Mouse (Mus musculus) small intestine, adult 10 weeks (tissue): ENCODE data around the gene Sebox. TPM values are rescaled to one million over a fixed set of nuclear protein-coding genes. Genes with fewer than 3 reads are reported as not detected.

Source experiments
- polyA plus RNA-seq: library from polyadenylated mRNA; stranded (reverse); fragments of 350-450 nt; fragmentation: Illumina TruSeq; extraction: RNeasy Lipid Tissue Mini Kit (QIAGEN cat#74804); gene quantifications from one replicate; pipeline ENCODE4 v1.2.3, GENCODE M21; 2014; ENCODE audit warnings: low replicate concordance

The Sebox gene
- polyA plus RNA-seq: not detected

DNA sequence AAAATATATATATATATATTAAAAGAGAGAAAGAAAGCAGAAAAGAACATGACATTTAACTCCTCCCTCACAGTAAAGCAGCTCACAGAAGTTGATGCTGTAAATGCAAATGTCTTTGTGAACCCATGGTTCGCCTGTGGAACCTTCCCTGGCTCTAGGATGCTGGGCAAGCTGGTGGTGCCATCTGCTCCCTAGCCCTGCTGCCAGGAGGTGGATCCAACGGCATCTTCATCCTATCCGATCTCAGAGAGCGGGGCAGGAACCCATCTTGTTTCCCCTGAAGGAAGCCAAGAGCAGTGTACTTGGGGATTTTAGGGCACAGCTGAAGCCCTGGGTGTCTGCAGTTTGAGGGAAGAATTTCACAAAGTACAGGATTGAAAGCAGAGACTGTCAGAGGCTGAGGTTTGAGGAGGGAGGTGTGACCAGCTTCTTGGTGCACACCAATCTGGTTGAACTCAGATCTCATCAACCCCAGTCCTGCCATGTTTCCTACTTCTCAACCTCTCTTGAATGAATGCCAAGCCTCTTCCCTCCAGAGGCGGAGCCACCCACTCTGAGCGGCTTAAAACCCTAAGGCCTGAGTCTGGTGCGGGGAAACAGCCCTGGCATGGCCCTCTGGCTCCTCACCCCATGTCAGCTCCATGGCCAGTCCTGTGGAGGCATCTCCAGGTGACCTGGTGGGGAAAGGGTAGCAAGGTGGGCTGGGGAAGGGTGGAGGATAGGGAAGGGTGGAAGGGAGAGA lies at the start of gene Sebox:
Sebox (plus strand) TSS at position 539 of the 742 bp plus-strand sequence.

DNA sequence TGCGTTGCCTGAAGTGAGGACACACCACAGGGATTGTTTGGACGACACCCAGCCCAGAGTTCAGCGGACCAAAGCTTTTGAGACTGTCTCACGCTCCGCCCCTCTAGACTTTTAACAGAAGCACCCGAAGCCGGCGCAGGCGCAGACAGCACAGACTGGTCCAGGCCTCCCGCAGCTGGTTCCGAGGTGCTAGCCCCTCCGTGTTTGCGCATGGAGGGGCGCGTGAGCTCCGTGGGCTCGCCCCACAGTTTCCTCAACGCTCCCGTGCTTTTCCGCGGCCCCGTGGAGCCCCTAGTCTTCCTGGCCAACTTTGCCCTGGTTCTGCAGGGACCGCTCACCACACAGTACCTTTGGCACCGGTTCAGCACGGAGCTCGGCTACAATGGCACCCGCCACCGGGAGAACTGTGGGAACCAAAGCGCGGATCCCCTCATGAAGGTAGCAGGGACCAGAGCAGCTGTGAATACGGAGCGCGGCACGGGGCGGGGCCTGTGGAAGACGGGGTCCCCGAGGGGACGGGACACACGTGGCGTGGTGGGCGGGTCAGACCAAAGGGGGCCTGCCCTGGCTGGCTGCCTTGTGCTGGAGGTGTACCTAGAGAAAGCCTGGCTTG lies 37.6 kb upstream of the Sebox start, which contains the start of gene Slc46a1:
Slc46a1 (plus strand) TSS at position 130 of the 613 bp plus-strand sequence.

GRCm38 (mm10) chr11:78497544-78498522 lies 5.4 kb upstream of the Sebox start, which contains the start of gene Sarm1:
Sarm1 (minus strand) TSS chr11:78497754.

DNA sequence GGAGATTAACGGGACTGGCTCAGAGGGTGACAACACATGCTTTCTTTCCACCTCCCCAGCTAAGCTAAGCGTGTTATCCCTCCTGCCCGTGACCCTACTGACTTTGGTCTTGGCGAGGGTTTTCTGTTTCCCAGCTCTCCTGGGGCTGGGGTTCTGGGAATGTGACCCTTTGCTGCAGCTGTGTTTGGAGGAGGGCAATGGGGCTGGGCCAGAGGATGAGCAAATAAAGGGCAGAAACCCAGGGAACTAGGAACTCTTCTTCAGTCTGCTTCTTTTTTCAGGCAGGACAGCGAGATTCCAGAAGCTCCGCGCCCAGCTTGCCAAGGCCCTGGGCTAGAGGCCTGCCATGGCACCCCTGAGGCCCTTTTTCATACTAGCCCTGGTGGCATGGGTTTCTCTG lies 4.2 kb upstream of the Sebox start, which contains the start of gene Vtn:
Vtn (plus strand) TSS at position 88 of the 400 bp plus-strand sequence.

DNA sequence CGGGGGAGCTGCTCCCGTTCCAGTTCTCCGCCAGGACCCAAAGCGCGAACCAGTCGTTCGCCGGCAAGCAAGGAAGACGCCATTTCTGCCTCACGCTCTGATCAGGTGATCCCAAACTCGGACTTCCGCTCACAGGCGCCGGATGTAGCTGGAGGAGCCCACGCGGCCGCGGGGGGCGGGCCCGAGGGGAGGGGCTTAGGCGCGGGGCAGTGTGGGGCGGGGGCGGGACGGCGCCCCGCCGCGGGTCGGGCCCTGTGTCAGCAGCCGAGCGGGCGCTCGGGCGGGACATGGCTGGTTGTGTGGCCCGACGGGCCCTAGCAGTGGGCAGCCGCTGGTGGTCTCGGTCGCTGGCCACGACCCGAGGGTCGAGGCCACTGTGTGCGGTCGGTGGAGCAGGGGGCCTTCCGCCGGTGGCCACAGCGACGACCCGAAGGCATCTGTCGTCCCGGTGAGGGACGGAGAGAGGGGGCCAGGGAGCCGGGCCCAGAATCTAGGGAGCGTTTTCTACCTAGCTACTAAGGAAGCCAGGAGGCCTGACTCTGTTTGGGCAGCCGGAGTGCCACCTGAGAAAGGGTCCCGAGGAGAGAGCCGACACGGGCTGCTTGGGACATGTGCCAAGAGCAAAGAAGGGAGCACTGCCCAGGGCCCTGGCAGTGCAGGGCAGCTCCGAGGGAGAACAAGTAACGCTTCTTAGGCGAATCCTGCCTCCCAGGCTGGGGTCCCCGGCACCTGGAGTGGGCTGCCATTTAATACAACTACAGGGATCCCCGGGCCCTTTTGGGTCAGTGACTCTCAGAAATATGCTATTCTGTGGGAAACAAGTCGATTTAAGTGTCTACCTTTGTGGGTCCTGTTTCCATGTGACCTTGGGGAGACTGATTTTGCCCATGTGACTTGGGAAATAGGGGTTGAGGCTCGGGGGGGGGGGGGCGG lies 9.0 kb downstream of the Sebox start, which contains the start of the genes Tmem199 and Poldip2:
Tmem199 (minus strand) TSS at position 148 of the 933 bp plus-strand sequence.
Poldip2 (plus strand) TSS at position 169 of the 933 bp plus-strand sequence.

GRCm38 (mm10) chr11:78536080-78536689 lies 32.9 kb downstream of the Sebox start, which contains the start of the genes Tnfaip1 and Ift20:
Tnfaip1 (minus strand) TSS chr11:78536332.
Ift20 (plus strand) TSS chr11:78536361.

GRCm38 (mm10) chr11:78550168-78551058 lies 47.2 kb downstream of the Sebox start, which contains the start of gene Tmem97:
Tmem97 (minus strand) TSS chr11:78550777.

Other genes starting within 250 kb of the Sebox start
- 55.5 TPM for gene 2610507B11Rik, start 241.7 kb upstream of the Sebox start, polyA plus RNA-seq
- 1.5 TPM for gene BC030499, start 212.6 kb upstream of the Sebox start, polyA plus RNA-seq
- gene Spag5, start 201.9 kb upstream of the Sebox start, polyA plus RNA-seq: 8.9 TPM
- 3.8 TPM for gene Aldoc, start 180.5 kb upstream of the Sebox start, polyA plus RNA-seq
- 1.9 TPM for gene Pigs, start 175.0 kb upstream of the Sebox start, polyA plus RNA-seq
- not detected for gene Unc119, start 160.0 kb upstream of the Sebox start, polyA plus RNA-seq
- not detected for gene Foxn1, start 116.9 kb upstream of the Sebox start, polyA plus RNA-seq
- 6.7 TPM for gene Slc13a2, start 81.2 kb upstream of the Sebox start, polyA plus RNA-seq
- 8.8 TPM for gene Slc46a1, start 37.8 kb upstream of the Sebox start, polyA plus RNA-seq
- not detected for gene Sarm1, start 5.7 kb upstream of the Sebox start, polyA plus RNA-seq
- gene Vtn, start 4.4 kb upstream of the Sebox start, polyA plus RNA-seq: not detected
- gene Tmem199, start 8.7 kb downstream of the Sebox start, polyA plus RNA-seq: 15.1 TPM
- gene Poldip2, start 8.7 kb downstream of the Sebox start, polyA plus RNA-seq: 6.3 TPM
- gene Tnfaip1, start 32.9 kb downstream of the Sebox start, polyA plus RNA-seq: 53.0 TPM
- gene Ift20, start 32.9 kb downstream of the Sebox start, polyA plus RNA-seq: 97.4 TPM
- gene Tmem97, start 47.3 kb downstream of the Sebox start, polyA plus RNA-seq: 24.5 TPM
- gene Nlk, start 193.9 kb downstream of the Sebox start, polyA plus RNA-seq: 34.8 TPM
- gene Ccnq, start 248.3 kb downstream of the Sebox start, polyA plus RNA-seq: 2.2 TPM